ENCODE assay signal across 11 mouse cellular contexts in the genomic region with DNA sequence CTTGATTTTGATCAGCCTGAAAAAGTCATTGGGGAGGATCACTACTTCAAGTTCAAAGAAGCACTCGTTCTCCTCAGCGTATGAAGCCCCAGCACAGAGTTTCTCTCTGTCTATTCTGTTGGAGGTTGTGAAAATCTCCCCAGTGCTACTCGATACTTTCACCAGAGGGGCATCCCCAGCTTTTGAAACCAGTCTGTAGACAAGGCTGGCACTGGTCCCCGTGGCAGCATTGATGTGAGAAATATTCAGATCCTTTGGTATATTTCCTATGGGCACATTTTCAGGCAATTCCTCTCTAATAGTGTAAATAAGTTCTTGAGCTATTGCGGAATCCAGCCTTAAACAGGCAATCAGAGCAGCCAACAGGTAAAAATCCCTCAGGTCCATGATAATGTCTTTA. TPM values are rescaled to one million over a fixed set of nuclear protein-coding genes. Genes with fewer than 3 reads are reported as not detected.
DNase-seq lines count a peak whose midpoint lies in the region; ATAC-seq lines count a peak whose summit lies in the region.
"Had no signal": no experiment of that assay in that cellular context is flagged by ENCODE, and none has a peak within 500 bp of the region (broad histone marks: within the 10 kb centered on the region; RNA-seq: fewer than 3 reads in every experiment).

No protein-coding gene starts in this region.

- no peaks in the 10 kb centered on the region for H3K9me3 ChIP-seq in forebrain, embryonic 12.5 days
- no peaks in the 10 kb centered on the region for H3K9me3 ChIP-seq in midbrain, embryonic 11.5 days (ENCODE audit: control insufficient read depth, low read length)

- H3K9ac ChIP-seq in forebrain, embryonic 12.5 days, result 0 out of 2 replicates have a peak overlapping the region, but pooled peaks have one; percentile 12
- no peak overlapping the region for H3K9ac ChIP-seq in midbrain, embryonic 11.5 days (ENCODE audit: low read length)

- ATAC-seq in forebrain, embryonic 12.5 days (ENCODE audit: low FRiP score), result no peak
- ATAC-seq in midbrain, embryonic 11.5 days (ENCODE audit: low FRiP score), result no peak
- no peak for ATAC-seq in frontal cortex, adult (ENCODE audit: low TSS enrichment)

- peaks cover 42% of the 10 kb centered on the region for H3K4me1 ChIP-seq in forebrain, embryonic 12.5 days
- H3K4me1 ChIP-seq in midbrain, embryonic 11.5 days (ENCODE audit: control insufficient read depth, insufficient read depth, low read length), result 0 out of 2 replicates have a peak, but pooled peaks cover 2% of the 10 kb centered on the region

- H3K27ac ChIP-seq in forebrain, embryonic 12.5 days, result no peak overlapping the region
- H3K27ac ChIP-seq in midbrain, embryonic 11.5 days (ENCODE audit: low read depth, low read length), result no peak overlapping the region

- WGBS in forebrain, embryonic 12.5 days, result 66% methylated on average over 5 of the region's 5 CpGs
- WGBS in midbrain, embryonic 11.5 days, result 82% methylated on average over 5 of the region's 5 CpGs

- H3K4me2 ChIP-seq in forebrain, embryonic 12.5 days, result peak overlapping the region; percentile 75
- H3K4me2 ChIP-seq in midbrain, embryonic 11.5 days, result peak overlapping the region; percentile 50

- no peaks in the 10 kb centered on the region for H3K27me3 ChIP-seq in forebrain, embryonic 12.5 days
- H3K27me3 ChIP-seq in midbrain, embryonic 11.5 days (ENCODE audit: control insufficient read depth, insufficient read depth, low read length), result no peaks in the 10 kb centered on the region

- peak overlapping the region; percentile 48 for H3K4me3 ChIP-seq in forebrain, embryonic 12.5 days (replicated peaks)
- H3K4me3 ChIP-seq in midbrain, embryonic 11.5 days (ENCODE audit: low read depth, low read length), result peak overlapping the region; percentile 49; the same call in 1 of the 2 replicates

- DNase-seq in frontal cortex, postnatal 36 days (ENCODE audit: low spot score in 2 of 2), result peak; percentile 25 to 30
- DNase-seq in frontal cortex, postnatal 14 days (ENCODE audit: low spot score in 2 of 2), result no peak
- peak; percentile 42 for DNase-seq in cerebellum, adult 9-11 months
- DNase-seq in midbrain, embryonic 11.5 days (ENCODE audit: low spot score, missing footprints), result no peak
- no peak for DNase-seq in urinary bladder, postnatal 36 days (ENCODE audit: low spot score in 2 of 2)
- no peak for DNase-seq in heart, adult 8-10 months (ENCODE audit: low spot score)
- DNase-seq: B cell, adult 2 months; gastrocnemius, postnatal 25 days; right cerebral cortex, postnatal 4 days had no signal

- H3K36me3 ChIP-seq in forebrain, embryonic 12.5 days (replicated peaks), result no peaks in the 10 kb centered on the region
- H3K36me3 ChIP-seq in midbrain, embryonic 11.5 days (ENCODE audit: control insufficient read depth, insufficient read depth, low read length), result no peaks in the 10 kb centered on the region

RNA-seq across cellular contexts. Expression of gene Pcdh9, which starts 2.1 kb away (rescaled TPM):
- polyA plus RNA-seq in forebrain, embryonic 12.5 days (2016; fragmentation: Nextera tagmentation; extraction: Ambion mirVana), result 75.9 and 90.0 TPM in 2 replicates
- polyA plus RNA-seq in midbrain, embryonic 11.5 days (2014; fragmentation: Nextera tagmentation; extraction: Ambion mirVana), result 39.4 and 40.4 TPM in 2 replicates
- 1 to 10 TPM in 3 of 4 experiments, under 1 TPM in 1; 0.78 to 2.6 (median 1.8) TPM for total RNA-seq in heart, adult 8-10 months (2022)

Comparison
In these comparisons a context has a peak if more than half of its experiments do, and no peak if none do; other contexts are left out.
1. DNase-seq: peak in frontal cortex, postnatal 36 days (2 of 2) and cerebellum, adult 9-11 months (single experiment); none in frontal cortex, postnatal 14 days (0 of 2), midbrain, embryonic 11.5 days (single experiment), urinary bladder, postnatal 36 days (0 of 2) and heart, adult 8-10 months (single experiment).